Mouse (Mus musculus) granulocyte monocyte progenitor cell, adult 5-6 weeks (primary cell): ENCODE measurements around the gene Lrmp. TPM values are rescaled to one million over a fixed set of nuclear protein-coding genes. Genes with fewer than 3 reads are reported as not detected.

Experiments
- ATAC-seq: replicated peaks from 2 replicates; pipeline ENCODE4 v1.8.0; 2016; ENCODE audit warnings: mild to moderate bottlenecking, moderate TSS enrichment, inconsistent platforms; ENCODE audit not compliant: poor library complexity, severe bottlenecking
- total RNA-seq, 2 experiments: library from RNA; stranded (forward) in 1 of 2; stranded (reverse) in 1 of 2; fragments of 200-712, 200-1000 nt in 1 of 2; fragments of >200 nt in 1 of 2; fragmentation: Nextera tagmentation in 1 of 2; gene quantifications; 2 replicates each; pipeline ENCODE4 v1.2.3; 2014 to 2017

Lrmp gene
- total RNA-seq, 2 experiments from 2014 or later, result 64.7 to 121 TPM

- no peak for ATAC-seq
Measured at GRCm38 (mm10) chr6:145193038-145193437, 77.6 kb downstream of the Lrmp start.

GRCm38 (mm10) chr6:145193446-145193845 lies 78.0 kb downstream of the Lrmp start:
- peak; percentile 92 for ATAC-seq

GRCm38 (mm10) chr6:145197949-145198686 lies 82.7 kb downstream of the Lrmp start:
- no peak for ATAC-seq

GRCm38 (mm10) chr6:145202432-145203125 lies 87.1 kb downstream of the Lrmp start:
- ATAC-seq, result no peak

GRCm38 (mm10) chr6:145204440-145204839 lies 89.0 kb downstream of the Lrmp start:
- no peak for ATAC-seq

- ATAC-seq, result no peak
Measured at GRCm38 (mm10) chr6:145205142-145205541, 89.7 kb downstream of the Lrmp start.

- ATAC-seq, result no peak
Measured at GRCm38 (mm10) chr6:145210056-145210680, 94.7 kb downstream of the Lrmp start.

GRCm38 (mm10) chr6:145210816-145211338 lies 95.4 kb downstream of the Lrmp start, which contains the start of the genes Casc1 and Etfrf1:
Gene Casc1, minus strand, starts transcription at chr6:145211005.
Gene Etfrf1, plus strand, starts transcription at chr6:145211134.
- ATAC-seq, result peak; percentile 89

GRCm38 (mm10) chr6:145211376-145212305 lies 96.2 kb downstream of the Lrmp start:
- peak; percentile 17 for ATAC-seq

GRCm38 (mm10) chr6:145213916-145214315 lies 98.5 kb downstream of the Lrmp start:
- ATAC-seq, result no peak

GRCm38 (mm10) chr6:145215826-145216225 lies 100.4 kb downstream of the Lrmp start:
- no peak for ATAC-seq

- no peak for ATAC-seq
Measured at GRCm38 (mm10) chr6:145224246-145224645, 108.8 kb downstream of the Lrmp start.

Other genes with a start within 250 kb of the Lrmp start
- 0.52 TPM in 1 of 2 replicates, not detected in the other for gene Bcat1, start 39.5 kb upstream of the Lrmp start, total RNA-seq (2014; fragmentation: Nextera tagmentation)
- 2.1 and 7.0 TPM in 2 replicates for gene Bcat1, start 39.5 kb upstream of the Lrmp start, total RNA-seq (2017)
- gene Casc1, start 95.4 kb downstream of the Lrmp start, total RNA-seq (2014; fragmentation: Nextera tagmentation), result not detected in 2 replicates
- gene Casc1, start 95.4 kb downstream of the Lrmp start, total RNA-seq (2017), result 0.60 TPM in 1 of 2 replicates, not detected in the other
- 18.3 and 18.4 TPM in 2 replicates for gene Etfrf1, start 95.5 kb downstream of the Lrmp start, total RNA-seq (2014; fragmentation: Nextera tagmentation)
- 19.7 and 21.4 TPM in 2 replicates for gene Etfrf1, start 95.5 kb downstream of the Lrmp start, total RNA-seq (2017)
- gene Kras, start 134.6 kb downstream of the Lrmp start, total RNA-seq (2014; fragmentation: Nextera tagmentation), result 23.1 and 47.7 TPM in 2 replicates
- gene Kras, start 134.6 kb downstream of the Lrmp start, total RNA-seq (2017), result 14.2 and 27.2 TPM in 2 replicates